Mouse (Mus musculus): ENCODE data around the gene Tyms. TPM values are rescaled to one million over a fixed set of nuclear protein-coding genes. Genes with fewer than 3 reads are reported as not detected.
A peak's percentile ranks its signal among the peaks of the same experiment; 100 is the strongest.

Tyms gene
- polyA plus RNA-seq, 1 experiment from 2014 or later, result 101 TPM

DNA sequence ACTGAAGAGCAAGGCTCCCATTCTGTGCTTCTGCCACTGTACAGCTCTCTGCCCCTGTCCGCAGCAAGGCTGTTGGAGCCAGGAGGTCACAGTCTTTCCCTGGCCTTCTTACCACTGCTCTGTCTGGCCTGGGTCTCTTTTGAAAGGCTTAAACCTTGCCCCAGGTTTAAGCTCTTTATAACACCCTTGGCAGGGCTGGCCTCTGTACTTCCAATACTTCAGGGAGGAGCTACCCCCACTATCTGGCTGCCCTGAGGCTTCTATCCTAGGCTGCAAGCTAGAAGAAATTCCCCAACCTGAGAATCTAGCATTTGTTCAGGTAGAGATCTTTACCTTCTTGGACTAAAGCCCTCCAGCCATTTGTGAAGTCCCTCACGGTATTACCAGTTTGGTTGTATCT lies 36.5 kb upstream of the Tyms start:
- Histone ChIP-seq H3K4me2 (ENCODE audit: low read depth, low read length) (no peak overlapping the region), H3K27me3 (ENCODE audit: insufficient read depth, low read length) (peaks cover 57% of the 10 kb centered on the region), H3K9ac (replicated peaks) (no peak overlapping the region), H3K9me3 (ENCODE audit: low read length) (no peaks in the 10 kb centered on the region), H3K4me3 (ENCODE audit: low read depth, low read length) (no peak overlapping the region), H3K4me1 (ENCODE audit: insufficient read depth) (peaks cover 32% of the 10 kb centered on the region), H3K36me3 (replicated peaks; ENCODE audit: insufficient read depth, low read length) (no peaks in the 10 kb centered on the region), H3K27ac (ENCODE audit: low read depth) (no peak overlapping the region)
- no peak for TF ChIP-seq CTCF (IDR thresholded peaks at IDR 0.05; ENCODE audit: low read depth)
- no peak for TF ChIP-seq EP300 (IDR thresholded peaks at IDR 0.05; ENCODE audit: low read depth)
- no peak for DNase-seq
- ATAC-seq, result no peak
- WGBS (ENCODE audit: insufficient replicate concordance), result 57% methylated on average over 2 of the region's 2 CpGs

DNA sequence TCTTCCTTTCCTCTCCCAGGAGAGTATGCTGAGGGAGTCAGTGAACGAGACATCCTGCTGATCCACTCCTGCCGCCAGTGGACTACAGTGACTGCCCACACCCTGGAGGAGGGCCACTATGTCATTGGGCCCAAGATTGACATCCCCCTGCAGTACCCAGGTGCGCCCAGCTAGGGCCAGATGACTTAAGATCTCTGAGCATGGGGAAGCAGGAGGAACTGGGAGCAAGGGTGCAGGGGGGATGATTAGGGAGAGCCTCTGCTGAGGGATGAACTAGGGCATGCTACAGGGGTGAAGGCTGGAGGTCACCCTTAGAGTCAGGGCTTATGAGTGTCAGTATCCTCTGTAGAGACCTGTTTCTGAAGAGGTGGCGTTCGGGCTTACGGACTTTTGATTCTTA lies 34.8 kb upstream of the Tyms start:
- Histone ChIP-seq H3K27me3 (ENCODE audit: insufficient read depth, low read length) (peaks cover 57% of the 10 kb centered on the region), H3K9me3 (ENCODE audit: low read length) (no peaks in the 10 kb centered on the region), H3K4me1 (ENCODE audit: insufficient read depth) (peaks cover 22% of the 10 kb centered on the region), H3K36me3 (replicated peaks; ENCODE audit: insufficient read depth, low read length) (no peaks in the 10 kb centered on the region), H3K4me3 (ENCODE audit: low read depth, low read length) (no peak overlapping the region), H3K4me2 (ENCODE audit: low read depth, low read length) (no peak overlapping the region), H3K9ac (replicated peaks) (no peak overlapping the region), H3K27ac (ENCODE audit: low read depth) (no peak overlapping the region)
- ATAC-seq (no peak), DNase-seq (peak; percentile 7)
- TF ChIP-seq EP300 (IDR thresholded peaks at IDR 0.05; ENCODE audit: low read depth) (no peak), CTCF (IDR thresholded peaks at IDR 0.05; ENCODE audit: low read depth) (no peak)
- WGBS (ENCODE audit: insufficient replicate concordance), result 86% methylated on average over 5 of the region's 6 CpGs

DNA sequence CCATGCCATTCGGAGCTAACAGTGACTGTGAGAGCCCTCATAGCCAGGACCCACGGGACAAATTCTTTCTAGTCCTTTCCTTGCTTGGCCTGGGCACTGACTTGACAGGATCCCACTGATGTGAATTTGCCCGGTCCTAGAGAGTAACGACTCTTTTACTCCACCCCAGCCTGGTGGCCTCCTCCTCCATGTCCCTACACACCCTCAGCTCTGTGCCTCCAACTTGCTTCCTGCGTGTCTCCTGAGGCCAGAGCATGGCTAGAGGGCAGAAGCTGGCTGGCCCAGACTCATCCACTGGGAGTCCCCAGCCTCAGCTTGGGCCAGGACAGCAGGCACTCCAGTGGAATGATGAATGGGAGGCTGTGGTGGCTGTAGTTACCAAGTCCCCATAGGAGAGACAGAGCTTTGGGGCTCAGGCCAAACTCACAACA lies 34.2 kb upstream of the Tyms start:
- Histone ChIP-seq H3K4me1 (ENCODE audit: insufficient read depth) (peaks cover 22% of the 10 kb centered on the region), H3K9me3 (ENCODE audit: low read length) (no peaks in the 10 kb centered on the region), H3K27me3 (ENCODE audit: insufficient read depth, low read length) (peaks cover 61% of the 10 kb centered on the region), H3K36me3 (replicated peaks; ENCODE audit: insufficient read depth, low read length) (no peaks in the 10 kb centered on the region), H3K9ac (replicated peaks) (no peak overlapping the region), H3K27ac (ENCODE audit: low read depth) (no peak overlapping the region), H3K4me2 (ENCODE audit: low read depth, low read length) (no peak overlapping the region), H3K4me3 (ENCODE audit: low read depth, low read length) (no peak overlapping the region)
- 20% methylated on average over 5 of the region's 5 CpGs for WGBS (ENCODE audit: insufficient replicate concordance)
- ATAC-seq (no peak), DNase-seq (peak; percentile 10)
- TF ChIP-seq CTCF (IDR thresholded peaks at IDR 0.05; ENCODE audit: low read depth) (no peak), EP300 (IDR thresholded peaks at IDR 0.05; ENCODE audit: low read depth) (no peak)

DNA sequence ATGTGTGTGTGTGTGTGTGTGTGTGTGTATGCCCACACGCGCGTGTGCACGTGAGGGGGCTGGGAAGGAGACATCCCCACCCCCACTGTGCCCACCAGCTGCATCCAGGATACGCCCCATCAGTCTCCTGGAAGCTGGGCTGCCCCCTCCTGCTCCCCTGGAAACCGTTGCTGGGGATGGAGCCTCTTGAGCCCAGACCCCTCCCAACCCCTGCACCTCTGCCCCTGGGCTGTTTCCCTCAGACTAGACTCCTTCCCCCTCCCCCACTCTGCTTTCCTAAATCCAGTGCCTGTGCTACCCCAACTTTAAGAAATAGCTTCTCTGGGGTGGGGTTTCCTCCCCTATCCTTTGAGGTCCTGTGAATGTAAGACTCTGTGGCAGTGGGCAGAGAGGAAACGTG lies 33.8 kb upstream of the Tyms start:
- no peak for ATAC-seq
- Histone ChIP-seq H3K9me3 (ENCODE audit: low read length) (no peaks in the 10 kb centered on the region), H3K27ac (ENCODE audit: low read depth) (no peak overlapping the region), H3K4me2 (ENCODE audit: low read depth, low read length) (no peak overlapping the region), H3K27me3 (ENCODE audit: insufficient read depth, low read length) (peaks cover 61% of the 10 kb centered on the region), H3K4me3 (ENCODE audit: low read depth, low read length) (no peak overlapping the region), H3K4me1 (ENCODE audit: insufficient read depth) (peaks cover 22% of the 10 kb centered on the region), H3K36me3 (replicated peaks; ENCODE audit: insufficient read depth, low read length) (no peaks in the 10 kb centered on the region), H3K9ac (replicated peaks) (no peak overlapping the region)
- DNase-seq, result peak; percentile 9
- TF ChIP-seq EP300 (IDR thresholded peaks at IDR 0.05; ENCODE audit: low read depth) (no peak), CTCF (IDR thresholded peaks at IDR 0.05; ENCODE audit: low read depth) (no peak)
- WGBS (ENCODE audit: insufficient replicate concordance), result 33% methylated on average over 3 of the region's 7 CpGs

DNA sequence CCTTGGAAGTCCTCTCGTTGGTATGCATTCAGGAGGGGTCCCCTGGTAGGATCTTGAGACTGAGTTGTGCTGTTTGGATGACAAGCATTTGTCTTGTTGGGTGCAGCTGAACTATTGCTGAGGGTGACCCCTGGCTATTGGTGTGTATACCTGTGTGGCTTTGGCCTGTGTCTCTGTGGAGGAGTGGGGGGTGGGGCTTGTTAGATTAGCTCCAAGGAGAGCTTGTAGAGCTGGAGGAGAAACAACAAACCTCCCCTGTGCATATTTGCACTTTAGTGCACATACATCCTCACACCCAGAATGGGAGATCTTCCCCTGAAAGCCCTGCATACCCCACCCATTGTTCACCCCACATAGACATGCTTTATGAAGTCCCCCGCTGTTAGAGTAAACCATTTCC lies 33.3 kb upstream of the Tyms start:
- TF ChIP-seq CTCF (IDR thresholded peaks at IDR 0.05; ENCODE audit: low read depth) (no peak), EP300 (IDR thresholded peaks at IDR 0.05; ENCODE audit: low read depth) (no peak)
- no peak for ATAC-seq
- H3K27ac ChIP-seq (ENCODE audit: low read depth), result no peak overlapping the region
- peaks cover 21% of the 10 kb centered on the region for H3K4me1 ChIP-seq (ENCODE audit: insufficient read depth)
- H3K9ac ChIP-seq (replicated peaks), result no peak overlapping the region
- H3K27me3 ChIP-seq (ENCODE audit: insufficient read depth, low read length), result peaks cover 61% of the 10 kb centered on the region
- H3K4me3 ChIP-seq (ENCODE audit: low read depth, low read length), result no peak overlapping the region
- 45% methylated on average over 2 of the region's 2 CpGs for WGBS (ENCODE audit: insufficient replicate concordance)
- H3K9me3 ChIP-seq (ENCODE audit: low read length), result no peaks in the 10 kb centered on the region
- H3K36me3 ChIP-seq (replicated peaks; ENCODE audit: insufficient read depth, low read length), result no peaks in the 10 kb centered on the region
- DNase-seq, result peak; percentile 7
- H3K4me2 ChIP-seq (ENCODE audit: low read depth, low read length), result no peak overlapping the region

DNA sequence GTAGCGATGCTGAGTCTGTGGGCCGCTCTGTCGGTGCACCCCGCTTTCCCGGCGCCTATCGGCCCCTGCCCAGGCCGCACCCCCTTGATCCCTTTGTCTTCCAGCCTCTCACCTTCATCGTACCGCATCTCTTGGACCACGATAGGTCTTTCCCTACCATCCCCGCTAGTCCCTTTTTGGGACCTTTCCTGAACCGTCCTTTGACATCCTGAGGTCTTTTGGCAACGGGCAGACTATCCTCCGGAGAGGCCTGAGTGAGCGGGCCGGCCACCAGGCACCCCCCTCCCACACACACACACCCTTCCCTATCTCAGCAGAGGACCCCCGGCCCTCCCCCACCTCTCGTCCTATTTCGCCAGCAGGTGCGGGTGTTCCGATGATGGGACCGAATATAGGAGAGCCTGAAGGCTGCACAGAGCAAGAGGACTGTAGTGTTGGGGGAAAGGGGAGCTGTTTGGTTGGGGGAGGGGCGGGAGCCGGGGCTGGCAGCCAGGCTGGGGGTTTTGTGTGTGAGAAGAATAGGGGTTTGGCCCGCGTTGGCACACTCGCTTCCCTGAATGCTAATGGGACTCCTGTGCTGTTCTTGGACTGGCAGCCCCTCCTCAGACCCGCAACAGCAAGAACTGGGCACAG lies 32.4 kb upstream of the Tyms start, which contains the start of gene 3110082J24Rik:
3110082J24Rik (minus strand) TSS at position 419 of the 633 bp plus-strand sequence.
- ATAC-seq (no peak), DNase-seq (peak; percentile 11)
- peaks cover 15% of the 10 kb centered on the region for H3K4me1 ChIP-seq (ENCODE audit: insufficient read depth)
- peak within 1 kb of the TSS; percentile 60 for H3K4me2 ChIP-seq (ENCODE audit: low read depth, low read length)
- H3K4me3 ChIP-seq (ENCODE audit: low read depth, low read length), result peak within 1 kb of the TSS; percentile 30
- no peaks in the 10 kb centered on the region for H3K9me3 ChIP-seq (ENCODE audit: low read length)
- TF ChIP-seq EP300 (IDR thresholded peaks at IDR 0.05; ENCODE audit: low read depth), result no peak
- no peak for TF ChIP-seq CTCF (IDR thresholded peaks at IDR 0.05; ENCODE audit: low read depth)
- WGBS (ENCODE audit: insufficient replicate concordance), result 3% methylated on average over 28 of the region's 29 CpGs
- no peak within 1 kb of the TSS for H3K27ac ChIP-seq (ENCODE audit: low read depth)
- H3K9ac ChIP-seq (replicated peaks), result no peak within 1 kb of the TSS
- no peaks in the 10 kb centered on the region for H3K36me3 ChIP-seq (replicated peaks; ENCODE audit: insufficient read depth, low read length)
- peaks cover 56% of the 10 kb centered on the region for H3K27me3 ChIP-seq (ENCODE audit: insufficient read depth, low read length)

Data from liver, postnatal 0 days (tissue).